ENCODE assay signal across 8 mouse cellular contexts in the genomic region with DNA sequence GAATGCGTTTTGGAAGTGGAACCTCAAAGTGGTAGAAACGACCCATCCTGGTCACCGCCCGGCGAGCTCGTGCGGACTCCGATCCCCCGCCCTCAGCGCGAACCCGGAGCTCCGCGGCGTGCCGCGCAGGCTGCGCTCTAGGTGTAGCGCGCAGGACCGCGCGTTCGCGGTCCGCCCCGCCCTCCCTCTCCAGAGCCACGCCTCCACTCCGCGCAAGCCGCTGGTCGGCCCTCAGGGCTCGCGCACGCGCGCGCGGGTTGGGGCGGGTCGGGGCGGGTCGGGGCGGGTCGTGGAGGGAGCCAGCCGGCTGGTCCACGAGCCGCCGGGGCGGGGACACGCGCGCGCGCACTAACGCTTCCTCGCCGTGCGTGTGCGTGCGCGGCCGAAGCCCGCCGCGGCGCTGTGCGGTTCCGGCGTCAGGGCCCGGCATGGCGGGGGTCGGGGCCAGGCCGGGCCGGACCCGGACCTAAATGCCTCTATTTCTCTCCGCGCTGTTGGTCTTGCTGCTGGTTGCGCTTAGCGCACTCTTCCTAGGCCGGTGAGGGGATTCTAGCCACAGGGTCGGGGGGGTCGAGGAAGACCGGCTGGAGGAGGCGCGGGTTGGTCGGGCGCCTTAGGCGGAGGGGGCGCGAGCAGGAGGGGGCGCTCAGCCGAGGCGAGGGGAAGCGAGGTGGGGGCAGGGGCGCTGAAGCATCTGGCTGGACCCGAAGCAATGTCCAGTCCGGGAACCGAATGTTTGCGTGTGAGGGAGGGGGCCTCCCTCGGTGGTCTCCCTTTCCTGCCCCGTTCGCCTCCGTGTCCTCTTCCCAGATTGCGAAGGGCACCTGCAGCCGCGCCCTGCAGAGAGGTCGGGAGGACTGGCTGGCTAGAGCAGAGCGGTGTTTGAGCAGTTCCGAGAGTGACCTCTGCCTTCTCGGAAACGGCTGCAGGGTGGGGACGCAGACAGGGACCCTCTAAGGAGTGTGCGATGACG. TPM values are rescaled to one million over a fixed set of nuclear protein-coding genes. Genes with fewer than 3 reads are reported as not detected.
DNase-seq lines count a peak whose midpoint lies in the region; ATAC-seq and TF ChIP-seq lines count a peak whose summit lies in the region.

A gene (plus strand): TSS at position 373 of the 973 bp plus-strand sequence.

- ATAC-seq in activated CD4-positive, CD25-positive, alpha-beta regulatory T cell, adult 4 months: peak; percentile 80
- peak; percentile 95 for ATAC-seq in megakaryocyte progenitor cell, adult 5-6 weeks (replicated peaks; ENCODE audit: poor library complexity)

- TF ChIP-seq POLR2A in cortical plate, adult 2 months (IDR thresholded peaks at IDR 0.05; ENCODE audit: extremely low read depth, insufficient read depth, low read length): peak; percentile 47; the same call in 1 of the 2 replicates

- peaks cover 5% of the 10 kb centered on the region; the same call in 1 of the 2 replicates for H3K4me1 ChIP-seq in cortical plate, adult 2 months (ENCODE audit: control insufficient read depth, insufficient read depth, low read length)

- DNase-seq in gastrocnemius, postnatal 10 days: peak; percentile 96
- DNase-seq in induced T-regulatory cell, adult 2 months (ENCODE audit: low read depth): peak; percentile 96
- peak; percentile 69 to 83 for DNase-seq in left cerebral cortex, adult 9 months (ENCODE audit: low spot score in 2 of 2)
- peak; percentile 93 for DNase-seq in right cerebral cortex, postnatal 14 days
- DNase-seq in urinary bladder, postnatal 36 days (ENCODE audit: low spot score in 2 of 2): peak; percentile 87 to 92

- peak within 1 kb of the TSS; percentile 99 for H3K4me3 ChIP-seq in cortical plate, adult 2 months (ENCODE audit: insufficient read depth, low read length)

- peak within 1 kb of the TSS; percentile 60 for H3K27ac ChIP-seq in cortical plate, adult 2 months (ENCODE audit: insufficient read depth, low read length)

- no peak for TF ChIP-seq CTCF in cortical plate, adult 2 months (IDR thresholded peaks at IDR 0.05; ENCODE audit: extremely low read depth, insufficient read depth, low read length)

RNA-seq across cellular contexts. Expression of the gene that starts here (rescaled TPM):
- polyA plus RNA-seq in activated CD4-positive, CD25-positive, alpha-beta regulatory T cell, adult 4 months (2017; shearing (Covaris generic)): 10 to 100 TPM; 21.1 to 38.7 TPM
- 101 and 103 TPM in 2 replicates for polyA plus RNA-seq in cortical plate, adult 2 months (2012; rRNA removed)
- 100 to 1,000 TPM; 136 to 138 TPM for total RNA-seq in gastrocnemius, postnatal 10 days (2021)
- total RNA-seq in megakaryocyte progenitor cell, adult 5-6 weeks (2015): 49.4 and 56.6 TPM in 2 replicates
- 71.2 and 71.5 TPM in 2 replicates for total RNA-seq in megakaryocyte progenitor cell, adult 5-6 weeks (2017)

Comparison
In these comparisons a context has a peak if more than half of its experiments do, and no peak if none do; other contexts are left out.
1. Peak in every context shown above with its lines: DNase-seq, ATAC-seq, H3K4me3 ChIP-seq and H3K27ac ChIP-seq.